Mouse (Mus musculus) liver, embryonic 14.5 days (tissue): ENCODE measurements around the gene Iqcn.

Experiments
- CTCF ChIP-seq: IDR thresholded peaks from 2 replicates; pipeline ENCODE4 v1.5.1; 2016; ENCODE audit warnings: antibody characterized with exemption, low read depth, control low read depth
- EP300 ChIP-seq: IDR thresholded peaks from 2 replicates; pipeline ENCODE4 v1.6.1; 2016; ENCODE audit warnings: antibody characterized with exemption, low read depth

DNA sequence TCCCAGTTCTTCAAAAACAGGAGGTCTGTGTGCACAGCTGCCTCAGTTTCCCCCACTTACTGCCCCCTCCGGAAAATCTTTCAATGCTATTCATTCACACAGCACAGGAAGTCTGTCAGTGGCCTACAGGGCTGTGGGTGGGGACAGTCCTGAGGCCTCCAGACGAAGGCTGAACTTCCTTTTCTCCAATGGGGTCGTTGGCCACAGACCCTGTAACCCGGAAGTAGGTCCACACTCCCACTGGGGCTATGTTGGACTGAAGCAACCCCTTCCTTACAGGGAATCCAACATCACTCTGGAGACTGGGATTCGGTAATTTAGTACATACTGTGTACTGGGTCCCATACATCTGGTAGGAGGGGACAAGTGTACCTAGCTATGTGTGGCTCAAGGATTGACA lies 9.6 kb upstream of the Iqcn start:
- TF ChIP-seq EP300 (no peak), CTCF (no peak)
